Comparison of ENCODE assay signal across 21 mouse cellular contexts in the genomic region with DNA sequence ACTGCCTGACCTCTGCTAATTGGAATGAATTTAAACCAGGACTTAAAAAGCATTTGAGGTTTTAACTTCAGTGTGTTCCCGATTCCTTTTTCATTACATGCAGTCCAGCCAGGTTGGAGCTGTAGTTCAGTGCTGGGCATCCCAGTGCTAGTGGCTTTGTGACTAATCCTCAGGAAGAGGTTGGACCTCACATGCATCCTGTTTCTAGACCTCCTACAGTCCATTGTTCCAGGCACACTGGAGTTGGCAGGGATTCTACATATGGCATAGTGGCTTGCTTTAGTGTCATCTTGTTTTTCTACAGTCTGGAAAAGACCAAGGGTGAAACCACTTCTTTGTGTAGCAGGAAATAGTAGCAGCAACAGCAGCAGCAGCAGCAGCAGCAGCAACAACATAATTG.
A peak's percentile ranks its signal among the peaks of the same experiment; 100 is the strongest.
DNase-seq lines count a peak whose midpoint lies in the region; ATAC-seq and TF ChIP-seq lines count a peak whose summit lies in the region.
"Had no signal": no experiment of that assay in that cellular context is flagged by ENCODE, and none has a peak within 500 bp of the region (broad histone marks: within the 10 kb centered on the region; RNA-seq: fewer than 3 reads in every experiment).

No protein-coding gene starts in this region.

- no peak overlapping the region for H3K9ac ChIP-seq in heart, postnatal 0 days (replicated peaks; ENCODE audit: low read depth, low read length)
- no peak overlapping the region for H3K9ac ChIP-seq in intestine, postnatal 0 days (ENCODE audit: low read depth, low read length)
- H3K9ac ChIP-seq: forebrain, embryonic 12.5 days; hindbrain, embryonic 15.5 days; stomach, embryonic 15.5 days had no signal

- no peak for TF ChIP-seq POLR2A in cerebellum, adult 2 months (IDR thresholded peaks at IDR 0.05; ENCODE audit: borderline replicate concordance, insufficient read depth, low read length)
- TF ChIP-seq POLR2A in brain, embryonic 14.5 days (IDR thresholded peaks at IDR 0.05; ENCODE audit: borderline replicate concordance, extremely low read depth, insufficient read depth, insufficient read length, poor library complexity, severe bottlenecking), result no peak

- no peak overlapping the region for H3K27ac ChIP-seq in cerebellum, adult 2 months (ENCODE audit: insufficient read depth, low read length)
- H3K27ac ChIP-seq in heart, postnatal 0 days (ENCODE audit: low read depth), result no peak overlapping the region
- H3K27ac ChIP-seq in intestine, postnatal 0 days (ENCODE audit: low read depth, low read length), result no peak overlapping the region
- H3K27ac ChIP-seq: forebrain, embryonic 12.5 days; hindbrain, embryonic 15.5 days; layer of hippocampus, adult 2 months; stomach, embryonic 15.5 days had no signal

- peaks cover 4% of the 10 kb centered on the region; the same call in 1 of the 2 replicates for H3K4me1 ChIP-seq in cerebellum, adult 2 months (ENCODE audit: control insufficient read depth, insufficient read depth, low read length)
- no peaks in the 10 kb centered on the region for H3K4me1 ChIP-seq in heart, postnatal 0 days (ENCODE audit: control insufficient read depth, insufficient read depth)
- 0 out of 2 replicates have a peak, but pooled peaks cover 3% of the 10 kb centered on the region for H3K4me1 ChIP-seq in intestine, postnatal 0 days (replicated peaks; ENCODE audit: control insufficient read depth, insufficient read depth, low read length)
- H3K4me1 ChIP-seq: hindbrain, embryonic 15.5 days; stomach, embryonic 15.5 days had no signal

- no peak overlapping the region for H3K4me3 ChIP-seq in cerebellum, adult 2 months (replicated peaks; ENCODE audit: insufficient read depth, low read depth, low read length)
- H3K4me3 ChIP-seq in heart, postnatal 0 days (ENCODE audit: low read depth, low read length), result no peak overlapping the region
- no peak overlapping the region for H3K4me3 ChIP-seq in intestine, postnatal 0 days (ENCODE audit: low read depth, low read length)
- H3K4me3 ChIP-seq: forebrain, embryonic 12.5 days; hindbrain, embryonic 15.5 days; layer of hippocampus, adult 2 months; stomach, embryonic 15.5 days had no signal

- 30% methylated on average over 1 of the region's 1 CpGs for WGBS in cerebellum, adult 2 months
- WGBS in heart, postnatal 0 days, result 68% methylated on average over 1 of the region's 1 CpGs
- WGBS in intestine, postnatal 0 days, result 86% methylated on average over 1 of the region's 1 CpGs

- no peak for TF ChIP-seq EP300 in heart, postnatal 0 days (IDR thresholded peaks at IDR 0.05; ENCODE audit: low read depth)

- no peak overlapping the region for H3K4me2 ChIP-seq in heart, postnatal 0 days (ENCODE audit: low read depth, low read length)
- H3K4me2 ChIP-seq in intestine, postnatal 0 days (replicated peaks; ENCODE audit: low read depth), result no peak overlapping the region
- H3K4me2 ChIP-seq: forebrain, embryonic 12.5 days; hindbrain, embryonic 15.5 days; midbrain, embryonic 11.5 days; stomach, embryonic 15.5 days had no signal

- H3K9me3 ChIP-seq in heart, postnatal 0 days (replicated peaks; ENCODE audit: control insufficient read depth, low read length), result no peaks in the 10 kb centered on the region
- no peaks in the 10 kb centered on the region for H3K9me3 ChIP-seq in intestine, postnatal 0 days (ENCODE audit: control insufficient read depth)
- H3K9me3 ChIP-seq: forebrain, embryonic 12.5 days; hindbrain, embryonic 15.5 days; stomach, embryonic 15.5 days had no signal

- ATAC-seq in heart, postnatal 0 days (ENCODE audit: insufficient read depth, low read depth), result peak; percentile 67; the same call in 1 of the 2 replicates
- no peak for ATAC-seq in intestine, postnatal 0 days

- peak; percentile 21 to 46 for DNase-seq in cerebellum, adult 2 months
- no peak for DNase-seq in cerebellum, adult 11 months
- peak; percentile 54 for DNase-seq in heart, postnatal 0 days (ENCODE audit: low spot score)
- no peak for DNase-seq in heart, postnatal 4 days
- peak; percentile 68 for DNase-seq in 3T3-L1 (ENCODE audit: low read depth, low spot score)
- peak; percentile 37 for DNase-seq in brain, embryonic 14.5 days (ENCODE audit: low read depth)
- DNase-seq: adrenal gland, adult 2 months; cerebellum, adult 9-11 months; gastrocnemius, postnatal 36 days; kidney, adult 8-10 months; kidney, postnatal 25 days; lung, adult 18-20 months; right cerebral cortex, adult 18-20 months; right cerebral cortex, postnatal 4 days; thymus, postnatal 4 days had no signal

- H3K36me3 ChIP-seq in heart, postnatal 0 days (replicated peaks; ENCODE audit: control insufficient read depth, insufficient read depth, low read length), result no peaks in the 10 kb centered on the region
- H3K36me3 ChIP-seq in intestine, postnatal 0 days (ENCODE audit: control insufficient read depth, insufficient read depth), result no peaks in the 10 kb centered on the region
- H3K36me3 ChIP-seq: forebrain, embryonic 12.5 days; hindbrain, embryonic 15.5 days; stomach, embryonic 15.5 days had no signal

- H3K27me3 ChIP-seq in cerebellum, adult 2 months (ENCODE audit: control insufficient read depth, insufficient read depth, low read length), result no peaks in the 10 kb centered on the region
- no peaks in the 10 kb centered on the region for H3K27me3 ChIP-seq in heart, postnatal 0 days (ENCODE audit: control insufficient read depth, insufficient read depth, low read length)
- no peaks in the 10 kb centered on the region for H3K27me3 ChIP-seq in intestine, postnatal 0 days (replicated peaks; ENCODE audit: control insufficient read depth, insufficient read depth, low read length)
- H3K27me3 ChIP-seq: hindbrain, embryonic 15.5 days; stomach, embryonic 15.5 days had no signal

- TF ChIP-seq CTCF in cerebellum, adult 2 months (IDR thresholded peaks at IDR 0.05; ENCODE audit: borderline replicate concordance, insufficient read depth, low read depth, low read length), result no peak
- TF ChIP-seq CTCF in heart, postnatal 0 days (IDR thresholded peaks at IDR 0.05; ENCODE audit: low read depth), result no peak
- TF ChIP-seq CTCF in brain, embryonic 14.5 days (IDR thresholded peaks at IDR 0.05; ENCODE audit: borderline replicate concordance, extremely low read depth, insufficient read depth, insufficient read length), result no peak
- no peak for TF ChIP-seq CTCF in intestine, postnatal 0 days (IDR thresholded peaks at IDR 0.05; ENCODE audit: low read depth)

Comparison
In these comparisons a context has a peak if more than half of its experiments do, and no peak if none do; other contexts are left out.
1. DNase-seq: peak in cerebellum, adult 2 months (2 of 2), heart, postnatal 0 days (single experiment), 3T3-L1 (single experiment) and brain, embryonic 14.5 days (single experiment); none in cerebellum, adult 11 months (single experiment) and heart, postnatal 4 days (single experiment).